Mouse (Mus musculus) lung, embryonic 15.5 days (tissue): ENCODE results near the gene Xirp1. TPM values are rescaled to one million over a fixed set of nuclear protein-coding genes. Genes with fewer than 3 reads are reported as not detected.

ENCODE experiments used
- ATAC-seq: fragments of 200-750 bp; cut with Nextera tagmentation; 2 replicates; pipeline ENCODE4 v1.8.0; 2017; ENCODE audit warnings: moderate number of reproducible peaks, borderline replicate concordance; ENCODE audit not compliant: low FRiP score, low TSS enrichment; ENCODE audit errors: extremely low read depth
- H3K27ac ChIP-seq: fragments of 300-500 bp; sonication (generic); 2 replicates; pipeline ENCODE4 v1.5.1; 2015; ENCODE audit warnings: moderate library complexity, mild to moderate bottlenecking, inconsistent platforms
- H3K27me3 ChIP-seq: fragments of 300-500 bp; sonication (generic); 2 replicates; pipeline ENCODE4 v1.6.1; 2015; ENCODE audit warnings: inconsistent platforms
- H3K36me3 ChIP-seq: fragments of 300-500 bp; sonication (generic); 2 replicates; pipeline ENCODE4 v1.6.1; 2015; ENCODE audit warnings: inconsistent platforms
- H3K4me1 ChIP-seq: fragments of 300-500 bp; sonication (generic); 2 replicates; pipeline ENCODE4 v1.6.1; 2015; ENCODE audit warnings: inconsistent platforms
- H3K4me2 ChIP-seq: fragments of 300-500 bp; sonication (generic); 2 replicates; pipeline ENCODE4 v1.6.1; 2015; ENCODE audit warnings: inconsistent platforms, mild to moderate bottlenecking, moderate library complexity
- H3K4me3 ChIP-seq: fragments of 300-500 bp; sonication (generic); 2 replicates; pipeline ENCODE4 v1.5.1; 2015; ENCODE audit warnings: mild to moderate bottlenecking, inconsistent platforms
- H3K9ac ChIP-seq: fragments of 300-500 bp; sonication (generic); 2 replicates; pipeline ENCODE4 v1.6.1; 2015; ENCODE audit warnings: inconsistent platforms
- H3K9me3 ChIP-seq: fragments of 300-500 bp; sonication (generic); 2 replicates; pipeline ENCODE4 v1.6.1; 2016; ENCODE audit warnings: inconsistent platforms
- WGBS: fragments of 180-500 bp; shearing (Covaris S2); methylation state at CpG from one replicate; pipeline ENCODE4 v1.1.7; 2015; 5-methylcytosine and 5-hydroxymethylcytosine counted together
- polyA plus RNA-seq: library from polyadenylated mRNA; unstranded; fragments of >200 nt; fragmentation: Nextera tagmentation; extraction: Ambion mirVana; gene quantifications from 2 replicates; pipeline ENCODE4 v1.2.1, GENCODE M21; 2015

Gene Xirp1
- polyA plus RNA-seq, 1 experiment from 2014 or later = 1.3 TPM

DNA sequence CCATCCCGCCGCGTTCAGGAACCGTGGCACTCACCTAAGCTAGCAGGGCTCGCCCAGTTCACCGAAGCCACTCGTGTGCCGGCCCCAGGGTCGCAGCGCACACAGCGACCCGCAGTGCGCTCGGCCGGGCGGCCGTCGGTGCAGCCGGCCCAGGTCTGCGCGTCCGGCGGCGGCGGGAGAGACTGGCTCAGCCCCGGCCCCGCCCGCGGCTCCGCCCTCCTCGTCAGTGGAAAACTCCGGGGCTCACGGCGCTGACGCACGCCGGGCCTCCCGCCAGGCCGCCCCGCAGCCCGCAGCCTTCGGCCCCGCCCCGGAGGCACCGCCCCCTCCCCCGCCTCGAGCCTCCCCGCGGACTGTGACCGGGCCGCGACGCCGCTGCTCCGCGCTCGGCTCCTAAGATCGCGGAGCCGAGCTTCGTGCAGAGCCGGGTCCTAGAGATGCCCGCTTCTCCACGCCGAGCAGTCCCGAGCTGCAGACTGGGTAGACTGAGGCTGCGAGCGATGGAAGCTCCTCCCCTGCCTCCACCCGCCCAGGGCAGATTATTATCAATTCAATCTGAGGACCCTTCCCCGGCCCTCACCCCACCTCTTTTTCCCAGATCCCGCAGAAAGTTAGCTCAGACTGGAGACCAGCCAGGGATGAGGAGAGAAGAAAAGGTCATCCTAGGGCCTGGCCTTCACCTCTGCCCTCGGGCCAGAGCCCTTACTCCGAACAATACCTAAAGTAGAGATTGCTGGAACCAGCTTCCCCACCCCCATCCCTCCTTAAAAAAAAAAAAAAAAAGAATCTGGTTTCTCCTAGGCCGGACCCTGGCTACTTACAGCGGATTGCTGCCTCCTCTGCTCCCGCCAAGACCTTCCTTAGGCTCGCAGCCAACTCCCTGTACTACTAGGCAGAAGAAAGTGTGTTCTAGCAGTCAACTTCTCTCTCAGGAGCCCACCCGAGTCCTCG is 39.5 kb downstream of the Xirp1 start:
- H3K4me1 ChIP-seq = peaks cover 52% of the 10 kb centered on the region

DNA sequence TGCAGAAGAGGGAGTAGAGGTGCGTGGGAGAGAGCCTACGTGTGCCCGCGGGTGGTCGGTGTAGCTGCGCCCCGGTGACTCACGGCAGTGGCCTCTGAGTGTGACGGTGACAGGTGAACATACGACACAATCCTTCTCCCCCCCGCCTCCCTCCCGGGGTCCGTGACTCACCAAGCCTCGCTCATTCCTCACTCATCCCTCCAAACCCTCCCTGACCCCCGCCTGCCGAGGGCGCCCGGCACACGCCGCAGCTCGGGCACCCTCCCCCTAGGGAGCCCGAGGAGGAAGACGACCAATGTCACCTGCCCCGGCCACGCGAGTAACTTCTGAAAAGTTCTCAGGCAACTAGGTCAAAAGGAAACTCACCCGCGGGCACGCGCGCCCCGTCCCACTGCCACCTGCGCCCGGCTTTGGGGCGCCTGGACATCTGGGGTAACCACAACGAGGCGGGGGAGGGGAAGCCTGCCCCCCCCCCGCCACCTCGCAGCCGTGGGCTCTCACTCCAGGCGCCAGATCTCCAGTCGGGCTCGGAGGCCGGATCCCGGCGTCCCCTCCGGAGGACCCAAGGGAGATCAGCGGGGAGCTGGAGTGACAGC is 40.3 kb downstream of the Xirp1 start:
- WGBS = under 1% methylated on average over 44 of the region's 48 CpGs
- ATAC-seq = no peak
- peak overlapping the region; percentile 74 for H3K9ac ChIP-seq
- H3K27me3 ChIP-seq = no peaks in the 10 kb centered on the region
- H3K4me3 ChIP-seq = peak overlapping the region; percentile 85
- no peaks in the 10 kb centered on the region for H3K9me3 ChIP-seq
- H3K36me3 ChIP-seq = no peaks in the 10 kb centered on the region
- H3K4me2 ChIP-seq = peak overlapping the region; percentile 96
- H3K27ac ChIP-seq = peak overlapping the region; percentile 99
- peaks cover 60% of the 10 kb centered on the region for H3K4me1 ChIP-seq

More for the DNA sequence above, 39.5 kb downstream of the Xirp1 start:
- peak overlapping the region; percentile 74 for H3K9ac ChIP-seq
- H3K27ac ChIP-seq = peak overlapping the region; percentile 99
- H3K36me3 ChIP-seq = no peaks in the 10 kb centered on the region
- H3K4me2 ChIP-seq = peak overlapping the region; percentile 96
- H3K4me3 ChIP-seq = peak overlapping the region; percentile 85
- H3K9me3 ChIP-seq = no peaks in the 10 kb centered on the region
- ATAC-seq = peak; percentile 71
- no peaks in the 10 kb centered on the region for H3K27me3 ChIP-seq
- WGBS = under 1% methylated on average over 74 of the region's 79 CpGs

GRCm38 (mm10) chr9:119982241-119982811 is 41.1 kb downstream of the Xirp1 start:
- Histone ChIP-seq H3K4me3 (peak overlapping the region; percentile 85), H3K9ac (peak overlapping the region; percentile 74), H3K27ac (peak overlapping the region; percentile 99), H3K27me3 (no peaks in the 10 kb centered on the region), H3K9me3 (no peaks in the 10 kb centered on the region), H3K36me3 (no peaks in the 10 kb centered on the region), H3K4me2 (peak overlapping the region; percentile 96), H3K4me1 (peaks cover 67% of the 10 kb centered on the region)
- WGBS = 2% methylated on average over 11 of the region's 11 CpGs
- ATAC-seq = peak; percentile 23; the same call in 1 of the 2 replicates

GRCm38 (mm10) chr9:119981183-119982179 is 41.9 kb downstream of the Xirp1 start:
- Histone ChIP-seq H3K36me3 (no peaks in the 10 kb centered on the region), H3K4me2 (peak overlapping the region; percentile 96), H3K4me1 (peaks cover 75% of the 10 kb centered on the region), H3K27ac (peak overlapping the region; percentile 99), H3K9me3 (no peaks in the 10 kb centered on the region), H3K27me3 (no peaks in the 10 kb centered on the region), H3K4me3 (peak overlapping the region; percentile 85), H3K9ac (peak overlapping the region; percentile 74)
- WGBS = under 1% methylated on average over 16 of the region's 16 CpGs
- ATAC-seq = peak; percentile 64

DNA sequence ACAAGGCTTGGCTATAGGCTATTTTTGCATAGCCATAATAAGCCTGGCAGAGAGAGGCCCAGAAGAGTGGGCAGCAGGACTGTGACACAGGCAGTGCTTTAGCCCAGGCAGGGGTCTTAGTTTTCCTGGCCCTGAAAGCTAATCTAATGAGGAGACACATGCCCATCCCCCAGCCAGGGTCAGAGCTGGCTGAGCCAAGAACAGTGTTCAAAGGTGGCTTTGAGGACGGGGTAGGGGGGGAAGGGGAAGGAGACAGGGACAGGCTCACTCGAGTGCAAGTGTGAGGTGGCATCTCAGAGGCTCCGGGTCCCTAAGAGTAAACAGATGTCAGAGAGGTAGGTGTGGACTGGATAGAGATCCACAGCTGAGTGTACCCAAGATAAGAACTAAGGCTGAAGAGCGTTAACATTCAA is 42.6 kb downstream of the Xirp1 start:
- peak; percentile 0; the same call in 1 of the 2 replicates for ATAC-seq

GRCm38 (mm10) chr9:119979749-119980148 is 43.6 kb downstream of the Xirp1 start:
- H3K27ac ChIP-seq = no peak overlapping the region; the same call in 1 of the 2 replicates

More for the DNA sequence above, 42.6 kb downstream of the Xirp1 start:
- H3K9me3 ChIP-seq = no peaks in the 10 kb centered on the region
- WGBS = 1% methylated on average over 4 of the region's 4 CpGs
- 0 out of 2 replicates have a peak overlapping the region, but pooled peaks have one; percentile 74 for H3K9ac ChIP-seq
- H3K4me3 ChIP-seq = peak overlapping the region; percentile 85
- peak overlapping the region; percentile 99 for H3K27ac ChIP-seq
- H3K27me3 ChIP-seq = no peaks in the 10 kb centered on the region
- H3K36me3 ChIP-seq = no peaks in the 10 kb centered on the region
- peak overlapping the region; percentile 96 for H3K4me2 ChIP-seq
- H3K4me1 ChIP-seq = peaks cover 76% of the 10 kb centered on the region

DNA sequence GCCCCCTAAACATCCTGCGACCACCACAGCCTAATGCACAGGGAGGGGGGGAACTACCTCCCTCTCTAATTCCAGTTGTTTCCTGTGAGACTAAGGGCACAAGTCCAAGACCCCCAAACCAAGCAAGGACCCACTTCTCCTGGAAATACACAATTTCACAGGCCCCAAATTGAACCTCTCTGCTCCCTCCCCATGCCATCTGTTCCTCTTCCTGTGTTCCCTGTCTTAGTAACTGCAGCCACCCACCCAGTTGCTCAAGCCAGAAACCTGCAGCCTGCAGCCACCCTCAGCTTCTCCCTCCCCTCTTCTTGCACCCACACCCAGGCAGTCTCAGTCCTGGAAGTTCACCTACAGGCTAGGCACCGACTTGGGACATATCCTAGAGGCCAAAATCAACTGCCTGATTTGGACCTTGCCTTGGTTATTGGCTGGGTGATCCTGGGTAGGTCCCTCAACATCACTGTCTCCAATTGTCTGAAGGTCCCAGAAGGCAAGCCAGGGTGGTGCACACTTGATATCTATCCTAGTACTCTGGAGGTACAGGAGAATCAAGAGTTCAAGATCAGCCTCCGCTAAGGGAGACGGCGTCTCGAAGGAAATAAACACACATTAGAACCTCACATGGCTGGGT is 44.5 kb downstream of the Xirp1 start:
- Histone ChIP-seq H3K4me3 (no peak overlapping the region), H3K4me1 (peaks cover 66% of the 10 kb centered on the region), H3K4me2 (no peak overlapping the region), H3K36me3 (peaks cover 15% of the 10 kb centered on the region), H3K27me3 (no peaks in the 10 kb centered on the region), H3K9ac (no peak overlapping the region), H3K9me3 (no peaks in the 10 kb centered on the region), H3K27ac (no peak overlapping the region)
- ATAC-seq = no peak
- WGBS = 73% methylated on average over 6 of the region's 6 CpGs

More at GRCm38 (mm10) chr9:119979749-119980148, 43.6 kb downstream of the Xirp1 start:
- H3K9me3 ChIP-seq = no peaks in the 10 kb centered on the region
- H3K9ac ChIP-seq = no peak overlapping the region
- peaks cover 74% of the 10 kb centered on the region for H3K4me1 ChIP-seq
- H3K4me2 ChIP-seq = no peak overlapping the region
- no peaks in the 10 kb centered on the region for H3K27me3 ChIP-seq
- no peak overlapping the region for H3K4me3 ChIP-seq
- WGBS = 41% methylated on average over 2 of the region's 2 CpGs
- no peak for ATAC-seq
- peaks cover 6% of the 10 kb centered on the region for H3K36me3 ChIP-seq

- H3K4me1 ChIP-seq = peaks cover 64% of the 10 kb centered on the region
- no peaks in the 10 kb centered on the region for H3K9me3 ChIP-seq
- peak overlapping the region; percentile 27; the same call in 1 of the 2 replicates for H3K4me2 ChIP-seq
- 36% methylated on average over 9 of the region's 9 CpGs for WGBS
- ATAC-seq = no peak
- no peak overlapping the region for H3K4me3 ChIP-seq
- peaks cover 21% of the 10 kb centered on the region for H3K36me3 ChIP-seq
- no peaks in the 10 kb centered on the region for H3K27me3 ChIP-seq
- H3K27ac ChIP-seq = peak overlapping the region; percentile 50
- H3K9ac ChIP-seq = no peak overlapping the region
Observed at GRCm38 (mm10) chr9:119978151-119978810, 45.1 kb downstream of the Xirp1 start.

- H3K4me2 ChIP-seq = peak overlapping the region; percentile 27
Observed at GRCm38 (mm10) chr9:119977557-119978060, 45.8 kb downstream of the Xirp1 start.

More at GRCm38 (mm10) chr9:119977557-119978060, 45.8 kb downstream of the Xirp1 start:
- H3K9ac ChIP-seq = no peak overlapping the region
- H3K9me3 ChIP-seq = no peaks in the 10 kb centered on the region
- H3K36me3 ChIP-seq = peaks cover 28% of the 10 kb centered on the region
- 11% methylated on average over 5 of the region's 5 CpGs for WGBS
- peak overlapping the region; percentile 50 for H3K27ac ChIP-seq
- no peak for ATAC-seq
- H3K4me1 ChIP-seq = peaks cover 65% of the 10 kb centered on the region
- no peaks in the 10 kb centered on the region for H3K27me3 ChIP-seq
- H3K4me3 ChIP-seq = no peak overlapping the region
